Mouse (Mus musculus): ENCODE results near the gene Hps4.

GRCm38 (mm10) chr5:112356322-112356721 lies 13.4 kb downstream of the Hps4 start:
- no peak for TF ChIP-seq POLR2A (IDR thresholded peaks at IDR 0.05; ENCODE audit: low read depth, low read length)
- TF ChIP-seq CTCF (IDR thresholded peaks at IDR 0.05; ENCODE audit: extremely low read depth, insufficient read length, insufficient replicate concordance, low read depth, low read length), result no peak

All from small intestine, adult 2 months (tissue).